In the genomic region with DNA sequence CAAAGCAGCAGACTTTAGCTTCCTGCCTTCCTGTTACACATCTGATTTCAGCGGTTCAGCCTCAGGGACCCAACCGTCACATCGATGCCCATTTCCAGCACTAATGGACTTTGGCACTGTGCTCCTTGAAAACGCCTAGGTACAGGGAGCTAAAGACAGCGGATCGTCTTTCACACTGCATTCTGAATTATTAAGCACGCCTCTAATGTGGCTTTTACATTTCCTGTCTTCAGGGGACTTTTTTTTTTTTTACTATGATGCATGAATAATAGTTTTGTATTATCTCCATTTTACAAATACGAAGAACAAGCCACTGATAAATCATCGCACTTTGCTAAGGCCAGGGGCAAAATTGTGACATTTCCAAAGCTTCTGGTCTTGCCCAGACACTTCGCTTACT, we compare ENCODE assay signal across 18 mouse cellular contexts. TPM values are rescaled to one million over a fixed set of nuclear protein-coding genes. Genes with fewer than 3 reads are reported as not detected.
"Had no signal": no experiment of that assay in that cellular context is flagged by ENCODE, and none has a peak within 500 bp of the region (broad histone marks: within the 10 kb centered on the region; RNA-seq: fewer than 3 reads in every experiment).

No protein-coding gene starts in this region.

- H3K9ac ChIP-seq: limb, embryonic 13.5 days; liver, embryonic 12.5 days; liver, embryonic 15.5 days; lung, embryonic 15.5 days; midbrain, embryonic 12.5 days; stomach, embryonic 15.5 days had no signal

- H3K9me3 ChIP-seq: limb, embryonic 10.5 days; limb, embryonic 13.5 days; liver, embryonic 12.5 days; liver, embryonic 15.5 days; lung, embryonic 15.5 days; midbrain, embryonic 12.5 days; stomach, embryonic 15.5 days had no signal

- ATAC-seq: liver, embryonic 12.5 days had no signal

- H3K27ac ChIP-seq: limb, embryonic 10.5 days; limb, embryonic 13.5 days; liver, embryonic 12.5 days; liver, embryonic 15.5 days; lung, embryonic 15.5 days; macrophage; midbrain, embryonic 12.5 days; stomach, embryonic 15.5 days had no signal

- H3K4me2 ChIP-seq: limb, embryonic 13.5 days; liver, embryonic 12.5 days; liver, embryonic 15.5 days; lung, embryonic 15.5 days; stomach, embryonic 15.5 days had no signal

- H3K4me1 ChIP-seq: limb, embryonic 13.5 days; liver, embryonic 12.5 days; liver, embryonic 15.5 days; lung, embryonic 15.5 days; stomach, embryonic 15.5 days had no signal

- H3K36me3 ChIP-seq: limb, embryonic 10.5 days; limb, embryonic 13.5 days; liver, embryonic 12.5 days; liver, embryonic 15.5 days; lung, embryonic 15.5 days; midbrain, embryonic 12.5 days; stomach, embryonic 15.5 days had no signal

- H3K4me3 ChIP-seq: limb, embryonic 10.5 days; limb, embryonic 13.5 days; liver, embryonic 12.5 days; liver, embryonic 15.5 days; lung, embryonic 15.5 days; midbrain, embryonic 12.5 days; stomach, embryonic 15.5 days had no signal

- H3K27me3 ChIP-seq: liver, embryonic 12.5 days; liver, embryonic 15.5 days; lung, embryonic 15.5 days; stomach, embryonic 15.5 days had no signal

- DNase-seq: kidney, adult 18-20 months; kidney, postnatal 10 days; kidney, postnatal 36 days; liver; lung, adult 18-20 months; lung, postnatal 10 days; right cerebral cortex, postnatal 25 days; spleen, adult 18-20 months; thymus, postnatal 25 days had no signal

RNA-seq across cellular contexts. Expression of a gene that starts 34.7 kb away (rescaled TPM):
- polyA plus RNA-seq: macrophage had no signal

RNA-seq across cellular contexts. Expression of a gene that starts 36.4 kb away (rescaled TPM):
- polyA plus RNA-seq: neural tube, embryonic 14.5 days had no signal
